Mouse (Mus musculus) regulatory T cell (primary cell): ENCODE measurements around the gene Ampd1.

ENCODE experiments used
- in situ Hi-C: fragments of 300-600 bp; cut with MboI, MseI; formaldehyde crosslinking; loops from one replicate; pipeline ENCODE4 v1.15.1; 2025; ENCODE audit warnings: high pct_unique_total_duplicates

The Ampd1 gene

GRCm38 (mm10) chr3:103147775-103148174 lies 74.0 kb downstream of the Ampd1 start:
- in situ Hi-C loops = loop anchor here (5.0 kb wide), 1 partner anchor 70 kb away; no protein-coding TSS in a partner anchor

GRCm38 (mm10) chr3:103148941-103149340 lies 75.1 kb downstream of the Ampd1 start:
- in situ Hi-C loops = loop anchor here (5.0 kb wide), 1 partner anchor 72 kb away; no protein-coding TSS in a partner anchor
